Mouse (Mus musculus) C2C12 (cell line): Measurements from ENCODE around the gene Cldn10. TPM values are rescaled to one million over a fixed set of nuclear protein-coding genes. Genes with fewer than 3 reads are reported as not detected.
"Not testable (repeated sequence)": the region's sequence is repeated elsewhere in the genome, so short reads cannot be mapped to it uniquely, and the experiment has no call there.

Experiments used
- H3K27me3 ChIP-seq: one replicate; pipeline ENCODE4 v1.6.1; 2011; ENCODE audit not compliant: control insufficient read depth, insufficient read depth, insufficient read length
- H3K36me3 ChIP-seq: one replicate; pipeline ENCODE4 v1.6.1; 2011; ENCODE audit not compliant: control insufficient read depth, insufficient read depth
- H3K4me3 ChIP-seq: one replicate; pipeline ENCODE4 v1.5.1; 2011; ENCODE audit warnings: mild to moderate bottlenecking, control low read depth; ENCODE audit not compliant: poor library complexity, insufficient read depth, severe bottlenecking
- H3K79me2 ChIP-seq: one replicate; pipeline ENCODE4 v1.6.1; 2011; ENCODE audit not compliant: control insufficient read depth, insufficient read depth
- H3K79me3 ChIP-seq: one replicate; pipeline ENCODE4 v1.6.1; 2011; ENCODE audit warnings: low read depth, control low read depth
- H3ac ChIP-seq: one replicate; pipeline ENCODE3; 2011; ENCODE audit warnings: low read depth; ENCODE audit not compliant: control insufficient read depth, insufficient read length
- CEBPB ChIP-seq: IDR thresholded peaks from one replicate; pipeline ENCODE4 v1.6.1; 2011; ENCODE audit warnings: low read depth, mild to moderate bottlenecking, control low read depth, moderate library complexity
- CTCF ChIP-seq: IDR thresholded peaks from one replicate; pipeline ENCODE4 v1.5.1; 2011; ENCODE audit not compliant: control insufficient read depth, insufficient read depth, insufficient read length
- FOSL1 ChIP-seq: IDR thresholded peaks from one replicate; pipeline ENCODE4 v1.8.0; 2011; ENCODE audit warnings: mild to moderate bottlenecking, low read length; ENCODE audit not compliant: poor library complexity, insufficient read depth, severe bottlenecking
- MAX ChIP-seq: IDR thresholded peaks from one replicate; pipeline ENCODE4 v1.6.1; 2011; ENCODE audit warnings: mild to moderate bottlenecking, control low read depth
- MYOD1 ChIP-seq: IDR thresholded peaks from one replicate; pipeline ENCODE4 v1.6.1; 2011; ENCODE audit warnings: low read depth; ENCODE audit not compliant: control insufficient read depth, insufficient read length
- MYOG ChIP-seq: IDR thresholded peaks from one replicate; pipeline ENCODE4 v1.6.1; 2011; ENCODE audit not compliant: control insufficient read depth, insufficient read length; ENCODE audit errors: extremely low read depth
- USF1 ChIP-seq: IDR thresholded peaks from one replicate; pipeline ENCODE4 v1.6.1; 2011; ENCODE audit warnings: low read depth, mild to moderate bottlenecking, control low read depth, moderate library complexity
- polyA plus RNA-seq: library from polyadenylated mRNA; unstranded; fragments of >200 nt; fragmentation: generic; extraction: Trizol; gene quantifications from one replicate; pipeline ENCODE4 v1.2.1, GENCODE M21; 2012; ENCODE audit warnings: missing spikeins

Cldn10 gene
- polyA plus RNA-seq, 1 experiment, result not detected

DNA sequence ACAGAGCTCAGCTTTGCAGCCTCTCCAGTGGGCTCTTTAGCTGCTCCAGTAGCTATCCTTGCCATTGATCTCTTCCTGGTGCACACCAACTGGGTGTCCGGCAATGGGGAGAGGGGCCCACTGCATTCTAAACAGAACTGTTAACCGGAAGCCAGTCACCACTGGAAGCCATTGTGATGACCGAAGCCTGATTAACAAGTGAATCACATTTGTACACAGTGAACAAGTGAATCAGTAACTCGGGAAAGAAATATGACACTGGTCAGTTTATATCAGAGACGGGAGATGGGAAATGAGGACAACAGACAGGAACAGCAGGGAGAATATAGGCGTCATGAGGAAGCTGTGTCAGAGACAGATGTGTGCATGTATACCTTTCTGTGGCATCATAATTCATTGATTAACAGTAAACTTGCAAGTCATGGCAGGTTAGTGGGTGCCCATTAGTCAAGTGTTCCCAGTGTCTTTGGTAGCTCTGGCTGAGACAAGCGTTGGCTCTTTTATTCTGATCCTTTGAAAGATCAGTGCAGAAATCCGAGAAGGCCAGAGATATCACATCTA, 36.4 kb upstream of the Cldn10 start:
- Histone ChIP-seq H3K4me3 (no peak overlapping the region), H3K36me3 (no peaks in the 10 kb centered on the region), H3K27me3 (no peaks in the 10 kb centered on the region), H3K79me2 (no peaks in the 10 kb centered on the region), H3K79me3 (no peaks in the 10 kb centered on the region), H3ac (no peak overlapping the region)
- TF ChIP-seq MYOD1, result peak; percentile 75
- TF ChIP-seq USF1, result no peak

DNA sequence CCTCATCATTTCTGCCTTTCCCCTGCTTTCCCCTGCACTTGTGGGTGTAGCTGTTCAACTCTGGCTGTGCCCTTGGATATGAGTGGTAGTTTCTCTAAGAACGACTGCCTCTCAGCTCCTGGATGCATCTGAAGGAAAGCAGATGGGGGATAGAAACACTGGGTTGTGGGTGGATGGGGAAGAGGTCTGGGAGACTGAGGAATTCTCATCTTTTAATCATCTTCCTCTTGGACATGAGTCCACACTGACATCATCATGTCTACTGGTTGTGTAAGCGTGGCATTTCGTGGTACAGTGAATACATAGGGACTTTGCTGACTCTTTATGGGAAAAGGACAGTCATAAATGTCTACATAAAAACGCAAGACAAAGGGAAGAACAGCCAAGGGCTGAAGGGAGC, 31.7 kb upstream of the Cldn10 start:
- Histone ChIP-seq H3K79me3 (no peaks in the 10 kb centered on the region), H3K27me3 (no peaks in the 10 kb centered on the region), H3K36me3 (no peaks in the 10 kb centered on the region), H3K4me3 (no peak overlapping the region), H3K79me2 (no peaks in the 10 kb centered on the region), H3ac (no peak overlapping the region)
- no peak for TF ChIP-seq FOSL1
- no peak for TF ChIP-seq MYOG
- TF ChIP-seq MYOD1, result no peak
- TF ChIP-seq CTCF, result no peak
- TF ChIP-seq CEBPB, result no peak
- no peak for TF ChIP-seq USF1
- TF ChIP-seq MAX, result no peak

DNA sequence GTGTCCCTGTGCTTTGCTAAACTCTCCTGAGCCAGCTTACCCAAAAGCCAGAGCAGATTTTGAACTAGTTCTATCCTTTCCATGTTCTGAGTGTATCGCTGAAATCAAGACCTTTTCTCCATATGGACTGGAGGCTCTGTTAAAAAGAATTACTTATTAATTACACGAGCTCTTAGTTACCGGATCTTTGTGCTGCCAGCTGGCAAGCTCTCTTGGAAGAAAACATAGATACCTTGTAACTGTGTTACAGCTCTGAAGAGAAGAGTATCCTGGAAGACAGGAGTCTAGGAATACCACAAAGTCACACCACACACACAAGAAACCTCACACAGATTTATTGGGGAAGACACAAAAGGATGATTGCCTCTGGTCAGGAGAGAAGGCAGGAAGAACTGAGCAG, 31.1 kb upstream of the Cldn10 start:
- Histone ChIP-seq H3K36me3 (no peaks in the 10 kb centered on the region), H3ac (no peak overlapping the region), H3K79me2 (no peaks in the 10 kb centered on the region), H3K79me3 (no peaks in the 10 kb centered on the region), H3K4me3 (no peak overlapping the region), H3K27me3 (no peaks in the 10 kb centered on the region)
- TF ChIP-seq CTCF, result no peak
- TF ChIP-seq MYOG, result no peak
- TF ChIP-seq CEBPB, result no peak
- TF ChIP-seq USF1, result no peak
- TF ChIP-seq FOSL1, result no peak
- no peak for TF ChIP-seq MAX
- no peak for TF ChIP-seq MYOD1

DNA sequence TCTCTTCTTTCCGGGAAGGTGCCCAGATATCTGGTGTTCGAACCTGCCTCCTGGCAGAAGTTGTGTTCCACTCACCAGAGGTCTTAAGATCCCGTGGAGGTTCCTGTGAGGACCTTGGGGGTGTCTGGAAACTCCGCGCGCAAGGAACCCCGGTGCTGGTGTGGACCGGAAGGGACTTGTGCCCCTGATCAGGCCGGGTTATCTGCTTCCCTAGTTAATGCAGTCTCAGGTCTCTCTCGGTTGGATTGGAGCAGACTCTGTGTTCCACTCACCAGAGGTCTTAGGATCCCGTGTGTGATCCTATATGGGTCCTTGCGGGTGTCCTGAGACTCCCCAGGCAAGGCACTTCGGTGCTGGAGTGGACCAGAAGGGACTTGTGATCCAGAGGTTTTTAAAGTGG, 24.3 kb upstream of the Cldn10 start:
- H3K36me3 ChIP-seq, H3K27me3 ChIP-seq, H3K4me3 ChIP-seq, H3ac ChIP-seq, H3K79me2 ChIP-seq, H3K79me3 ChIP-seq: not testable (repeated sequence)

DNA sequence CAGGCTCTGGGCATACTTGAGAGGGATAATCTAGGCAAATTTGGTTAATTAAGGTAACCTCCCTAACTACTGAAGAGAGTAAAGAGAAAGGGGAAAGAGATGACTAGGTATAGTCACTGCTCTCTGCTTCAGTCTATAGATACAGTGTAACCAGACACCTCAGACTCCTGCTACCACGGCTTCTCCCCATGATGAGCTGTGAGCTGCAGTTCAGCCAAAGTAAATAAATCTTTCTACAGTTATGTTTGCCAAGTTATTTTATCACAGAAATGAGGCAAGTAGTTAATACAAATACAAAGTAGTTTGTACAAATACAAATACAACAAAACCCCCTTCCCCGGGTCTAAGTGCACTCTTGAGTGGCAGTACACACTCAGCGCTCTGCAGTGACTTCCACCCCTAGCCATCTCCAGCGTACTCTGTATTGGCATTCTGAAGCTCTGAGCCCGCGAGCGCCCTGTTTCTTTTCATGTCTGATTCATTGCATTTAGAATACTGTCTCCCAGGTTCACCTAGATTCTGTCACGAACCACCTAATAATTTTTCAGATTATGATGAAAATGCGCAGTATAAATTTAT, 23.7 kb upstream of the Cldn10 start:
- Histone ChIP-seq H3K27me3 (no peaks in the 10 kb centered on the region), H3K36me3 (no peaks in the 10 kb centered on the region)
- no peak for TF ChIP-seq CTCF
- no peak for TF ChIP-seq CEBPB
- TF ChIP-seq MAX, result no peak
- no peak for TF ChIP-seq MYOD1
- TF ChIP-seq FOSL1, result no peak
- TF ChIP-seq USF1, result no peak
- no peak for TF ChIP-seq MYOG

DNA sequence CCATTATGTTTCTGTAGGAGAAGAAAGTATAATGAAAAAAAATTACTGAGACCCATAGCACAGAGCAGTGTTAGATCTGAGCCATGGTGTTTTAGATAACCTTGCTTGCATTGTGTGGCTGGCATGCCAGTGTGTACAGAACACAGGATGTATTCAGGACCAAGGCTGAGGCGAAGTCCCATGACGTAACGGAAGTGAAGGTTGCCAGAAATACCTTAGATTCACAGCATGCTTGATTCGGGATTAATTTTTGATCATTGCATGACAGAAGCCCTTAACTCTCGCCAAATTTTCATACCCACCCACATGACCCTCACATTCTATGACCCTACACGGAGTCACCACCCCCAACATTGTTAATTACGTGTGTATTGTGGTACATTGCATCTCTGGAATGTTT, 22.4 kb upstream of the Cldn10 start:
- no peaks in the 10 kb centered on the region for H3K79me3 ChIP-seq
- H3K36me3 ChIP-seq, result no peaks in the 10 kb centered on the region
- no peak overlapping the region for H3ac ChIP-seq
- no peak overlapping the region for H3K4me3 ChIP-seq
- no peaks in the 10 kb centered on the region for H3K79me2 ChIP-seq
- TF ChIP-seq CTCF (no peak), MAX (no peak), FOSL1 (no peak), USF1 (no peak), MYOG (no peak), CEBPB (no peak), MYOD1 (no peak)
- H3K27me3 ChIP-seq, result no peaks in the 10 kb centered on the region

More for the DNA sequence above, 23.7 kb upstream of the Cldn10 start:
- Histone ChIP-seq H3K79me3 (no peaks in the 10 kb centered on the region), H3ac (no peak overlapping the region), H3K79me2 (no peaks in the 10 kb centered on the region), H3K4me3 (no peak overlapping the region)
